Mouse (Mus musculus): ENCODE results near the gene Chit1. TPM values are rescaled to one million over a fixed set of nuclear protein-coding genes. Genes with fewer than 3 reads are reported as not detected.

Chit1 gene
- polyA plus RNA-seq, 1 experiment from 2014 or later = 0.15 TPM

GRCm38 (mm10) chr1:134103861-134104260 is 7.2 kb upstream of the Chit1 start:
- Histone ChIP-seq H3K9me3 (no peaks in the 10 kb centered on the region), H3K36me3 (no peaks in the 10 kb centered on the region; the same call in 1 of the 2 replicates), H3K9ac (no peak overlapping the region), H3K27me3 (replicated peaks) (no peaks in the 10 kb centered on the region), H3K4me1 (peaks cover 18% of the 10 kb centered on the region), H3K4me2 (replicated peaks) (no peak overlapping the region), H3K27ac (no peak overlapping the region), H3K4me3 (no peak overlapping the region)
- ATAC-seq (ENCODE audit: low FRiP score, low read depth) = no peak
- 72% methylated on average over 5 of the region's 5 CpGs for WGBS

GRCm38 (mm10) chr1:134105043-134105763 is 5.8 kb upstream of the Chit1 start:
- Histone ChIP-seq H3K4me1 (peaks cover 6% of the 10 kb centered on the region; the same call in 1 of the 2 replicates), H3K27ac (no peak overlapping the region), H3K4me3 (no peak overlapping the region), H3K36me3 (no peaks in the 10 kb centered on the region; the same call in 1 of the 2 replicates), H3K9me3 (no peaks in the 10 kb centered on the region), H3K27me3 (replicated peaks) (no peaks in the 10 kb centered on the region), H3K9ac (no peak overlapping the region), H3K4me2 (replicated peaks) (no peak overlapping the region)
- 74% methylated on average over 11 of the region's 11 CpGs for WGBS
- no peak for ATAC-seq (ENCODE audit: low FRiP score, low read depth)

GRCm38 (mm10) chr1:134105764-134106430 is 5.1 kb upstream of the Chit1 start:
- Histone ChIP-seq H3K27me3 (replicated peaks) (no peaks in the 10 kb centered on the region), H3K27ac (no peak overlapping the region), H3K36me3 (no peaks in the 10 kb centered on the region; the same call in 1 of the 2 replicates), H3K4me2 (replicated peaks) (no peak overlapping the region), H3K9ac (no peak overlapping the region), H3K4me3 (no peak overlapping the region), H3K9me3 (no peaks in the 10 kb centered on the region), H3K4me1 (peaks cover 6% of the 10 kb centered on the region; the same call in 1 of the 2 replicates)
- no peak for ATAC-seq (ENCODE audit: low FRiP score, low read depth)
- WGBS = 58% methylated on average over 3 of the region's 3 CpGs

GRCm38 (mm10) chr1:134106719-134107118 is 4.3 kb upstream of the Chit1 start:
- Histone ChIP-seq H3K4me1 (peaks cover 6% of the 10 kb centered on the region; the same call in 1 of the 2 replicates), H3K9me3 (no peaks in the 10 kb centered on the region), H3K4me2 (replicated peaks) (no peak overlapping the region), H3K27me3 (replicated peaks) (no peaks in the 10 kb centered on the region), H3K36me3 (no peaks in the 10 kb centered on the region; the same call in 1 of the 2 replicates), H3K27ac (no peak overlapping the region), H3K4me3 (no peak overlapping the region), H3K9ac (no peak overlapping the region)
- 8% methylated on average over 5 of the region's 5 CpGs for WGBS
- no peak; the same call in 1 of the 2 replicates for ATAC-seq (ENCODE audit: low FRiP score, low read depth)

GRCm38 (mm10) chr1:134107777-134108176 is 3.3 kb upstream of the Chit1 start:
- H3K9me3 ChIP-seq = no peaks in the 10 kb centered on the region
- ATAC-seq (ENCODE audit: low FRiP score, low read depth) = no peak
- H3K36me3 ChIP-seq = no peaks in the 10 kb centered on the region; the same call in 1 of the 2 replicates
- H3K4me2 ChIP-seq (replicated peaks) = no peak overlapping the region
- no peaks in the 10 kb centered on the region for H3K27me3 ChIP-seq (replicated peaks)
- 89% methylated on average over 7 of the region's 7 CpGs for WGBS
- no peak overlapping the region for H3K9ac ChIP-seq
- H3K27ac ChIP-seq = no peak overlapping the region
- peaks cover 6% of the 10 kb centered on the region; the same call in 1 of the 2 replicates for H3K4me1 ChIP-seq
- H3K4me3 ChIP-seq = no peak overlapping the region

GRCm38 (mm10) chr1:134110015-134110414 is 1.0 kb upstream of the Chit1 start:
- no peak overlapping the region for H3K4me2 ChIP-seq (replicated peaks)
- no peaks in the 10 kb centered on the region; the same call in 1 of the 2 replicates for H3K4me1 ChIP-seq
- no peak overlapping the region for H3K27ac ChIP-seq
- WGBS = 89% methylated on average over 3 of the region's 3 CpGs
- no peak overlapping the region for H3K9ac ChIP-seq
- H3K27me3 ChIP-seq (replicated peaks) = no peaks in the 10 kb centered on the region
- no peak; the same call in 1 of the 2 replicates for ATAC-seq (ENCODE audit: low FRiP score, low read depth)
- H3K9me3 ChIP-seq = no peaks in the 10 kb centered on the region
- H3K4me3 ChIP-seq = no peak overlapping the region
- H3K36me3 ChIP-seq = no peaks in the 10 kb centered on the region

GRCm38 (mm10) chr1:134110449-134110848 is 593 bp upstream of the Chit1 start:
- Histone ChIP-seq H3K9ac (no peak overlapping the region), H3K9me3 (no peaks in the 10 kb centered on the region), H3K4me1 (peaks cover 1% of the 10 kb centered on the region; the same call in 1 of the 2 replicates), H3K4me2 (replicated peaks) (no peak overlapping the region), H3K4me3 (no peak overlapping the region), H3K27ac (no peak overlapping the region), H3K36me3 (no peaks in the 10 kb centered on the region), H3K27me3 (replicated peaks) (no peaks in the 10 kb centered on the region)
- no peak for ATAC-seq (ENCODE audit: low FRiP score, low read depth)
- WGBS = 88% methylated on average over 5 of the region's 5 CpGs

GRCm38 (mm10) chr1:134113560-134113959 is 2.5 kb downstream of the Chit1 start:
- 71% methylated on average over 5 of the region's 5 CpGs for WGBS
- no peak overlapping the region for H3K4me3 ChIP-seq
- no peak overlapping the region for H3K27ac ChIP-seq

GRCm38 (mm10) chr1:134114018-134114417 is 3.0 kb downstream of the Chit1 start:
- Histone ChIP-seq H3K27ac (no peak overlapping the region), H3K9ac (no peak overlapping the region), H3K36me3 (no peaks in the 10 kb centered on the region), H3K4me2 (replicated peaks) (no peak overlapping the region), H3K4me3 (no peak overlapping the region), H3K9me3 (no peaks in the 10 kb centered on the region), H3K27me3 (replicated peaks) (no peaks in the 10 kb centered on the region), H3K4me1 (peaks cover 6% of the 10 kb centered on the region; the same call in 1 of the 2 replicates)
- 87% methylated on average over 7 of the region's 7 CpGs for WGBS
- no peak for ATAC-seq (ENCODE audit: low FRiP score, low read depth)

More at GRCm38 (mm10) chr1:134113560-134113959, 2.5 kb downstream of the Chit1 start:
- H3K4me1 ChIP-seq = peaks cover 6% of the 10 kb centered on the region; the same call in 1 of the 2 replicates
- H3K36me3 ChIP-seq = no peaks in the 10 kb centered on the region
- no peak overlapping the region for H3K9ac ChIP-seq
- ATAC-seq (ENCODE audit: low FRiP score, low read depth) = no peak
- no peaks in the 10 kb centered on the region for H3K9me3 ChIP-seq
- no peak overlapping the region for H3K4me2 ChIP-seq (replicated peaks)
- H3K27me3 ChIP-seq (replicated peaks) = no peaks in the 10 kb centered on the region

- no peak overlapping the region for H3K4me3 ChIP-seq
- peaks cover 6% of the 10 kb centered on the region; the same call in 1 of the 2 replicates for H3K4me1 ChIP-seq
Measured at GRCm38 (mm10) chr1:134114730-134115129, 3.7 kb downstream of the Chit1 start.

GRCm38 (mm10) chr1:134115424-134115823 is 4.4 kb downstream of the Chit1 start:
- Histone ChIP-seq H3K9me3 (no peaks in the 10 kb centered on the region), H3K4me2 (replicated peaks) (no peak overlapping the region), H3K4me3 (no peak overlapping the region), H3K27ac (no peak overlapping the region), H3K36me3 (no peaks in the 10 kb centered on the region), H3K9ac (no peak overlapping the region), H3K4me1 (peaks cover 6% of the 10 kb centered on the region; the same call in 1 of the 2 replicates), H3K27me3 (replicated peaks) (no peaks in the 10 kb centered on the region)
- no peak for ATAC-seq (ENCODE audit: low FRiP score, low read depth)
- WGBS = 62% methylated on average over 8 of the region's 8 CpGs

More at GRCm38 (mm10) chr1:134114730-134115129, 3.7 kb downstream of the Chit1 start:
- WGBS = 86% methylated on average over 13 of the region's 13 CpGs
- Histone ChIP-seq H3K9me3 (no peaks in the 10 kb centered on the region), H3K36me3 (no peaks in the 10 kb centered on the region), H3K9ac (no peak overlapping the region), H3K27ac (no peak overlapping the region), H3K27me3 (replicated peaks) (no peaks in the 10 kb centered on the region), H3K4me2 (replicated peaks) (no peak overlapping the region)
- no peak for ATAC-seq (ENCODE audit: low FRiP score, low read depth)

GRCm38 (mm10) chr1:134117110-134117509 is 6.1 kb downstream of the Chit1 start:
- no peak overlapping the region for H3K4me3 ChIP-seq
- no peaks in the 10 kb centered on the region for H3K27me3 ChIP-seq (replicated peaks)
- no peak overlapping the region for H3K9ac ChIP-seq
- no peak overlapping the region for H3K4me2 ChIP-seq (replicated peaks)
- H3K36me3 ChIP-seq = no peaks in the 10 kb centered on the region
- peaks cover 6% of the 10 kb centered on the region; the same call in 1 of the 2 replicates for H3K4me1 ChIP-seq
- no peak overlapping the region for H3K27ac ChIP-seq
- WGBS = 83% methylated on average over 5 of the region's 5 CpGs
- no peak for ATAC-seq (ENCODE audit: low FRiP score, low read depth)
- H3K9me3 ChIP-seq = no peaks in the 10 kb centered on the region
